Mouse (Mus musculus): ENCODE results near the gene Snn.
"Not testable (repeated sequence)": the region's sequence is repeated elsewhere in the genome, so short reads cannot be mapped to it uniquely, and the experiment has no call there.

The Snn gene

GRCm38 (mm10) chr16:11060645-11061044, at the start of gene Snn:
TSS of gene Snn (plus strand) at chr16:11060945.
- DNase-seq: no peak

GRCm38 (mm10) chr16:11011206-11011605, 49.5 kb upstream of the Snn start:
- DNase-seq: no peak

- no peak for DNase-seq
Observed at GRCm38 (mm10) chr16:11011939-11012338, 48.8 kb upstream of the Snn start.

DNA sequence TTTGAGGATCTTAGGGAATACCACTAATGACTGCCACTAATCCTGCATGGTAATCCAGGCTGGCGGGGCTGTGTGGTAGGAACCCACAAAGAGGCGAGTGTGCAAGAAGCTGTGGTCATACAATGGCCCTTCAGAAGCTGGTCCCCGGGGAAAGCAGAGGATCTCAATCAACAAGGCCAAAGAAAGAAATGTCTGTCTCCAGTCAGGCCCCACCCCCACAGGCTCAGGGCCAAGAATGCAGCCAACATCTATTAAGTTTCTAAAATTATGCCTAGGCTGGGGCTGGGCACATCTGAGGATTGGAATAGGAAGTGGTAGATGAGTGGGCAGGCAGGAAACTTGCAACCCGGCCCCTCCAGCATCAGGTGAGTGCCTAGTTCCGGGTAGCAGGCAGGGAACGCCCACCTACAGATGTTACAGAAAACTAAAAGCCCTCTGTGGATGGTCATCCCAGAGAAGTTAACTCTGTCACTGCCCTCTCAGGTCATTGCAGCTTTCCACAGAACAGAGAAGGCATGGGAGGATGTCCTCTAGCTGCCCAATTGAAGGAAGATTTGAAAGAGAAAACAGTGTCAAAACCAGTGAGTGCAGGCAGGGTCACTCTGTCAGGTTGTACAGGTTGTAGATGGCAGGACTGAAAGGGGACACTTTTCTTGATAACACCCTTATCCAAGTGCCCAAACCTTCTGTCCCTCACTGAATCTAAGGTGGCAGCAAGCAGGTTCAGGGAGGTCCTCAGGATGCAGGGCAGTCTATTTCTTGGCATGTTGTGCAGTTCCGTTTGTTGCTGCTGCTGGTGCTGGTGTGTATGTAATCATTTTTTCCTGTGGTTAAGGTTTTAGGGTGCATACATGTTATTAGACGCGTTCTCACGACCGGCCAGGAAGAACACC, 47.9 kb upstream of the Snn start:
- DNase-seq: peak in 1 of 2 experiments; percentile 45

GRCm38 (mm10) chr16:11013464-11014147, 47.1 kb upstream of the Snn start:
- DNase-seq: not testable (repeated sequence)

- no peak for DNase-seq
Observed at GRCm38 (mm10) chr16:11014407-11014806, 46.3 kb upstream of the Snn start.

DNA sequence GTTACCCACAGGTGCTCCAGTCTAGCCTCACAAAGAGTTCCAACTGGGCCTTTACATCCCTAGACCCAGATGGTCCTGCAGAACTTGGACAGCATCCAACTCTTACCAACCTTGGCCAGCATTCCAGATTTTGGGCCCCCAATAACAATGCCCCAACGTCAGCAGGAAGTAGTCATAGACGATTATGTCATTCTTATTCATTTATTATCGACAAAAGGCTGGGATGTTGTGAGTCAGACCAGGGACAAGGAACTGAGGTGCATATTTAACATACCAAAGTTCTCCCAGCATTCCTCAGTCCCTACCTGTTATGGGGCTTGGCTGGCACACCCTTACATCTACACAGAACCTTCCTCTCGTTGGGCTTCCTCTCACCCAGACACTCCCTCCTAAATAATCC, 44.4 kb upstream of the Snn start:
- no peak for DNase-seq

- DNase-seq: no peak
Observed at GRCm38 (mm10) chr16:11017807-11018595, 42.7 kb upstream of the Snn start.

GRCm38 (mm10) chr16:11021403-11022112, 39.2 kb upstream of the Snn start:
- no peak for DNase-seq

DNA sequence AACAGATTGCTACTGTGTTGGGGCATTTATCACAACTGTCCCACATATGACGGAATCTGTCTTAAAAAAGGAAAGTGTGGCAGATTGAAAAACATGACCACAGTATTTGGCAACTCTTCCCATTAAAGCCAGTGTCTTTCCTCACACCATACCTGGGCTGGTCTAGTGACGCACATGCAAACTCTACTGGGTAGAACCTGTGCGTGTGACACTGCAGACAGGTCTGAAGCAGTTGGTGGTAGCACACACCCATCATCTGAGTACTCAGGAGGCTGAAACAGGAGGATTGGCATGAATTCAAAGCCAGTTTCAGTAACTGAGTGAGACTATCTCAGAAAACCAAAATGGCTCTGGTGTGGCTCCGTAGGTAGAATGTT, 38.6 kb upstream of the Snn start:
- no peak for DNase-seq

- no peak for DNase-seq
Observed at GRCm38 (mm10) chr16:11023618-11024017, 37.1 kb upstream of the Snn start.

GRCm38 (mm10) chr16:11024841-11025240, 35.9 kb upstream of the Snn start:
- no peak for DNase-seq

GRCm38 (mm10) chr16:11028206-11028605, 32.5 kb upstream of the Snn start:
- no peak for DNase-seq

DNA sequence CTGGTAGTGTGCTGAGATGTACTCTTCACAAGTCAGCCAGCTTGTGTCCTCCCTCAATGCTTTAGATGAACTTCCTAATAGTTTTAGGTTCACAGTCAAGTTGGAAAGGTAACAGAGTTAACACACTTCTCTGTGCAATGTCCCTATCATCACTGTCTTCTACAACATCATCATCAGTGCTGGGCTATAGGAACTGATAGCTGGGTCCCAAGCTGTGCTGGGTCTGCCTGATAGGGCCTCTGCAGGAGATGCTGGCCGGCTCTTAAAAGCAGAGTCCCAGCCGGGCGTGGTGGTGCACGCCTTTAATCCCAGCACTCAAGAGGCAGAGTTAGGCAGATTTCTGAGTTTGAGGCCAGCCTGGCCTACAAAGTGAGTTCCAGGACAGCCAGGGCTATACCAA, 29.9 kb upstream of the Snn start:
- no peak for DNase-seq

GRCm38 (mm10) chr16:11031320-11031719, 29.4 kb upstream of the Snn start:
- DNase-seq: no peak

- DNase-seq: peak; percentile 78 to 88
Observed at GRCm38 (mm10) chr16:11034193-11034803, 26.4 kb upstream of the Snn start.

GRCm38 (mm10) chr16:11035273-11035672, 25.5 kb upstream of the Snn start:
- DNase-seq: no peak

GRCm38 (mm10) chr16:11035790-11036431, 24.8 kb upstream of the Snn start:
- peak; percentile 83 to 88 for DNase-seq

GRCm38 (mm10) chr16:11040603-11041002, 20.1 kb upstream of the Snn start:
- no peak for DNase-seq

GRCm38 (mm10) chr16:11043239-11043638, 17.5 kb upstream of the Snn start:
- no peak for DNase-seq

DNA sequence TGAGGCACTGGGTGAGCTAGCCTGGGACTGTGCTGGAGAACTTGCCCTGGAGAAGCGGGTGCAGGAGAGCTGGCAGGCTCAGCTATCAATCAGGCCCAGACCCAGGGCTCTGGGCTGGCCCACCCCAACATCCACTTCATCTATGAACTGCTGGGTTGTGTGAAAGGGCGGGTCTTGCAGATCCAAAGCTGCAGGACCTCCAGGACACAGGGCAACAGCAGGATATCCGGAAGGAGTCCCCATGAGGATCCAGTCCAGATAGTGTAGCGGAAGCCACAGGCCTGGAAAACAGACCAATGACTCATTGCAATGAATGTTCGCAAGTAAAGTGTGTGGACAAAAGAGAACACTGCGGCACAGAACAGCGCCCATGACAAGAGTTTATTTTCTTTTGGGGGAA, 14.3 kb upstream of the Snn start:
- DNase-seq: no peak

DNA sequence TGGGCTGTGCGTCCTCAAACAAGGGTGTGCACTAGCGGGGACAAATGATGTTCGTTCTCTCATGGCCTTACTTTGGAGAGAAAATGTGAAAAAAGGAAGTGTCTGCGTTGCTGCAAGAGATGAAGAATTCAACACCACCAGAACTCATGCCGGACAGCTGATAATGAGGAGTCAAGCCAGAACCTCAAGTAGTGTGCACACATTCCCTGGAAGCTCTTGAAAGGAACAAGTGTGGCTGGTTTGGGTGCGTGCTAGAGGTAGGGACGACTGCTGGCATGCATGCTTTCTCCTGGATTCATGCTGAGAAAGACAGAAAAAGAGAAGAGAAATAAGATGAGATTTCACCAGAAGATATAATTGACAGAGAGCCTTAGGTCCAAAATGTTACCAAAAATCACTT, 13.6 kb upstream of the Snn start:
- DNase-seq: no peak

All from cerebellum, postnatal 25 days (tissue).